In the genomic region with DNA sequence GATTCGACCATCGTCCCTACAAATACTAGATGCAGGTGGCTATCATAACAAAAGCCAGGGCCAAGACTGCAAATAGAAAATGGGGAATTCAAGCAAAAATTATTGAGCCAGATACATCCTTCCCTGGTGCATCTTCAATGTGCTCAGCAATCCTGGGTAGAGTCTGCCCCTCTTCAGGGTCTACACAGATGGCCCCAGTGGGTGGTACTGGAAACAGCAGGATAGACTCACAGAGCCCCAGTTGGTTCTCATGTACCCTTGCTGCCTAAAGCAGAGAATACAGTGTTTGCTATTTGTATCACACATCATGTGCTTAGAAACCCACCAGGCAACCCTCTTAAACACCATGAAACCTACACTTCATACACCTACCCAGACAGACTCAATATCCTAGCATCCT, we compare ENCODE assay signal across 20 mouse cellular contexts.
DNase-seq lines count a peak whose midpoint lies in the region; ATAC-seq and TF ChIP-seq lines count a peak whose summit lies in the region.
"Had no signal": no experiment of that assay in that cellular context is flagged by ENCODE, and none has a peak within 500 bp of the region (broad histone marks: within the 10 kb centered on the region; RNA-seq: fewer than 3 reads in every experiment).

No protein-coding gene starts in this region.

- 76% methylated on average over 2 of the region's 2 CpGs for WGBS in forebrain, embryonic 15.5 days
- WGBS in forebrain, embryonic 11.5 days, result 92% methylated on average over 2 of the region's 2 CpGs
- WGBS in hindbrain, embryonic 14.5 days, result 91% methylated on average over 2 of the region's 2 CpGs
- WGBS in midbrain, postnatal 0 days, result 67% methylated on average over 2 of the region's 2 CpGs

- no peak overlapping the region for H3K9ac ChIP-seq in forebrain, embryonic 15.5 days (replicated peaks)
- H3K9ac ChIP-seq in forebrain, embryonic 11.5 days (ENCODE audit: low read length), result no peak overlapping the region
- H3K9ac ChIP-seq in hindbrain, embryonic 14.5 days, result no peak overlapping the region
- no peak overlapping the region for H3K9ac ChIP-seq in midbrain, postnatal 0 days (replicated peaks; ENCODE audit: low read length, poor library complexity, severe bottlenecking)
- H3K9ac ChIP-seq: kidney, embryonic 15.5 days; liver, embryonic 13.5 days had no signal

- H3K36me3 ChIP-seq in forebrain, embryonic 15.5 days, result no peaks in the 10 kb centered on the region
- H3K36me3 ChIP-seq in forebrain, embryonic 11.5 days (ENCODE audit: control insufficient read depth, insufficient read depth, low read length), result no peaks in the 10 kb centered on the region
- no peaks in the 10 kb centered on the region for H3K36me3 ChIP-seq in hindbrain, embryonic 14.5 days (replicated peaks; ENCODE audit: control insufficient read depth, insufficient read depth)
- H3K36me3 ChIP-seq in midbrain, postnatal 0 days (ENCODE audit: insufficient read depth, low read length), result no peaks in the 10 kb centered on the region
- H3K36me3 ChIP-seq: embryonic facial prominence, embryonic 10.5 days; heart, embryonic 10.5 days; kidney, embryonic 15.5 days; liver, embryonic 13.5 days had no signal

- 0 out of 2 replicates have a peak, but pooled peaks cover 6% of the 10 kb centered on the region for H3K4me1 ChIP-seq in forebrain, embryonic 15.5 days
- no peaks in the 10 kb centered on the region for H3K4me1 ChIP-seq in forebrain, embryonic 11.5 days (replicated peaks; ENCODE audit: control insufficient read depth, insufficient read depth, low read length)
- peaks cover 14% of the 10 kb centered on the region; the same call in 1 of the 2 replicates for H3K4me1 ChIP-seq in hindbrain, embryonic 14.5 days (replicated peaks; ENCODE audit: control insufficient read depth, insufficient read depth, low read length)
- no peaks in the 10 kb centered on the region for H3K4me1 ChIP-seq in midbrain, postnatal 0 days (ENCODE audit: insufficient read depth, low read length)
- H3K4me1 ChIP-seq: embryonic facial prominence, embryonic 10.5 days; kidney, embryonic 15.5 days; liver, embryonic 13.5 days had no signal

- H3K4me3 ChIP-seq in forebrain, embryonic 15.5 days, result no peak overlapping the region
- no peak overlapping the region for H3K4me3 ChIP-seq in forebrain, embryonic 11.5 days (ENCODE audit: low read depth, low read length)
- no peak overlapping the region for H3K4me3 ChIP-seq in hindbrain, embryonic 14.5 days (replicated peaks; ENCODE audit: low read length)
- no peak overlapping the region for H3K4me3 ChIP-seq in midbrain, postnatal 0 days (ENCODE audit: low read depth, low read length)
- H3K4me3 ChIP-seq: embryonic facial prominence, embryonic 10.5 days; heart, embryonic 10.5 days; kidney, embryonic 15.5 days; liver, embryonic 13.5 days had no signal

- no peaks in the 10 kb centered on the region for H3K27me3 ChIP-seq in forebrain, embryonic 15.5 days
- no peaks in the 10 kb centered on the region for H3K27me3 ChIP-seq in forebrain, embryonic 11.5 days (ENCODE audit: control insufficient read depth, insufficient read depth, low read length)
- no peaks in the 10 kb centered on the region for H3K27me3 ChIP-seq in hindbrain, embryonic 14.5 days (ENCODE audit: control insufficient read depth, insufficient read depth, low read length)
- H3K27me3 ChIP-seq in midbrain, postnatal 0 days (ENCODE audit: insufficient read depth, low read length), result no peaks in the 10 kb centered on the region
- H3K27me3 ChIP-seq: kidney, embryonic 15.5 days; liver, embryonic 13.5 days had no signal

- intact Hi-C loops in left cerebral cortex, postnatal 4 days (cut with DNase I), result no loop called here

- no peak for TF ChIP-seq CTCF in midbrain, postnatal 0 days (IDR thresholded peaks at IDR 0.05)

- H3K9me3 ChIP-seq in forebrain, embryonic 15.5 days, result no peaks in the 10 kb centered on the region
- no peaks in the 10 kb centered on the region for H3K9me3 ChIP-seq in forebrain, embryonic 11.5 days (ENCODE audit: control insufficient read depth, low read length)
- no peaks in the 10 kb centered on the region for H3K9me3 ChIP-seq in hindbrain, embryonic 14.5 days (ENCODE audit: control insufficient read depth, low read length)
- no peaks in the 10 kb centered on the region for H3K9me3 ChIP-seq in midbrain, postnatal 0 days (ENCODE audit: low read length)
- H3K9me3 ChIP-seq: embryonic facial prominence, embryonic 10.5 days; heart, embryonic 10.5 days; kidney, embryonic 15.5 days; liver, embryonic 13.5 days had no signal

- no peak overlapping the region for H3K27ac ChIP-seq in forebrain, embryonic 15.5 days (replicated peaks)
- no peak overlapping the region for H3K27ac ChIP-seq in forebrain, embryonic 11.5 days (ENCODE audit: low read depth, low read length)
- peak overlapping the region; percentile 86 for H3K27ac ChIP-seq in hindbrain, embryonic 14.5 days
- H3K27ac ChIP-seq in midbrain, postnatal 0 days (ENCODE audit: low read depth, low read length), result peak overlapping the region; percentile 43; the same call in 1 of the 2 replicates
- H3K27ac ChIP-seq: embryonic facial prominence, embryonic 10.5 days; heart, embryonic 10.5 days; kidney, embryonic 15.5 days; liver, embryonic 13.5 days had no signal

- H3K4me2 ChIP-seq in forebrain, embryonic 15.5 days (replicated peaks), result no peak overlapping the region
- H3K4me2 ChIP-seq in forebrain, embryonic 11.5 days (ENCODE audit: low read depth, low read length, severe bottlenecking), result no peak overlapping the region
- H3K4me2 ChIP-seq in hindbrain, embryonic 14.5 days (replicated peaks), result no peak overlapping the region
- H3K4me2 ChIP-seq in midbrain, postnatal 0 days (ENCODE audit: low read depth, low read length, poor library complexity, severe bottlenecking), result no peak overlapping the region
- H3K4me2 ChIP-seq: kidney, embryonic 15.5 days; liver, embryonic 13.5 days had no signal

- 0 out of 2 replicates have a peak, but pooled peaks have one; percentile 19 for ATAC-seq in forebrain, embryonic 15.5 days (replicated peaks)
- ATAC-seq in forebrain, embryonic 11.5 days (replicated peaks; ENCODE audit: low FRiP score), result no peak
- ATAC-seq in hindbrain, embryonic 14.5 days (ENCODE audit: low FRiP score), result no peak
- no peak for ATAC-seq in midbrain, postnatal 0 days (ENCODE audit: low FRiP score)
- no peak for ATAC-seq in megakaryocyte-erythroid progenitor cell, adult 5-6 weeks (replicated peaks; ENCODE audit: low FRiP score, low TSS enrichment, poor library complexity, severe bottlenecking)
- ATAC-seq: CD4-positive, CD25-positive, alpha-beta regulatory T cell, adult 4 months; intestine, embryonic 16.5 days had no signal

- no peak for DNase-seq in forebrain, embryonic 11.5 days (ENCODE audit: low spot score)
- peak; percentile 25 for DNase-seq in left cerebral cortex, postnatal 4 days
- DNase-seq in left cerebral cortex, adult 9 months (ENCODE audit: low spot score in 2 of 2), result no peak
- no peak for DNase-seq in hindbrain, embryonic 14.5 days (ENCODE audit: low spot score)
- no peak for DNase-seq in midbrain, postnatal 0 days (ENCODE audit: low spot score)
- DNase-seq in kidney, postnatal 4 days, result no peak
- DNase-seq: adrenal gland, postnatal 14 days; cerebellum, adult 8-10 months; liver, embryonic 13.5 days; lung, adult 2 months; lung, postnatal 14 days; thymus, adult 18-20 months; thymus, postnatal 4 days had no signal

Comparison
In these comparisons a context has a peak if more than half of its experiments do, and no peak if none do; other contexts are left out.
1. H3K27ac ChIP-seq: peak in hindbrain, embryonic 14.5 days (single experiment) and midbrain, postnatal 0 days (single experiment); none in forebrain, embryonic 15.5 days (single experiment) and forebrain, embryonic 11.5 days (single experiment).